Mouse (Mus musculus): Measurements from ENCODE around the gene Lpgat1. TPM values are rescaled to one million over a fixed set of nuclear protein-coding genes. Genes with fewer than 3 reads are reported as not detected.

Lpgat1 gene
- polyA plus RNA-seq, 1 experiment from 2014 or later = 35.8 TPM

Other genes with a start within 250 kb of the Lpgat1 start
- gene Dtl, start 142.3 kb upstream of the Lpgat1 start, polyA plus RNA-seq (2016; fragmentation: Nextera tagmentation; extraction: Ambion mirVana) = 74.5 and 77.3 TPM in 2 replicates
- gene Ints7, start 142.2 kb upstream of the Lpgat1 start, polyA plus RNA-seq (2016; fragmentation: Nextera tagmentation; extraction: Ambion mirVana) = 77.4 and 78.7 TPM in 2 replicates
- gene Nek2, start 103.6 kb downstream of the Lpgat1 start, polyA plus RNA-seq (2016; fragmentation: Nextera tagmentation; extraction: Ambion mirVana) = 55.2 and 56.1 TPM in 2 replicates
- 2.4 and 4.2 TPM in 2 replicates for gene Slc30a1, start 188.9 kb downstream of the Lpgat1 start, polyA plus RNA-seq (2016; fragmentation: Nextera tagmentation; extraction: Ambion mirVana)

All from forebrain, embryonic 12.5 days (tissue).